Mouse (Mus musculus) ovary, adult 18-20 months (tissue): ENCODE results near the gene Vtcn1.

Experiments
- DNase-seq: peaks from one replicate; pipeline ENCODE4 v3.0.0; 2022; ENCODE audit warnings: low spot score, mixed read lengths

Gene Vtcn1

DNA sequence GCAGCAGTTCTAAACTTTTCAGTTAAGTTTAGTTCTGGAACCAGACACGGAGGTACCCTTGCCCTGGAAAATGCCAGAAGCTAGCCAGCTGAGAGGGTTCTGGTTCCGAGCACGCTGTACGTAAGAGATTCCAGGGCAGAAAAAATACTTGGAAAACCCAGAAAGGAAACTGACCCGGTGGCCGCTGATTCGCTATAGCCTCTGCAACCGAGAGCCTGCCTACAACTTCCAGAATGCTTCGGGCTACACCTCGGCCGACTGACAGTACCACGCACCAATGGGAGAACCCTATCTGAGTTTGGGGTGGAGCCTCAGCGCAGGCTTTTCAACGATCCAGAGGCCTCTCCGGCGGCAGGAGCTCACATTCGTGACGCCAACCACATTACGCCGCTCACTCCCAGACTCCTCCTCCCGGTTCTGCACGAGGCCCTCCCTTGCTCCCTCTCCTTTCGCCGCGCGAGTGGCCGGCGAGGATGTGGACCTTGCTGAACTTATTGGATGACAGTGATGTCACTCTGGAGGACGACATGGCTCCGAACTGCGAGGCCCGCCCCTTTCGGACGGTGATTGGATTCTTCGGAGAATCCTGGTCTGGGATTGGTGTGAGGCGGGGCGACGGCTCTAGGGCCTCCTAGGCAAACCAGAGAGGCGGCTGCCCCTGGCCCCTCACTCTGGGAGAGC lies 96.7 kb downstream of the Vtcn1 start, which contains the start of gene Trim45:
TSS of gene Trim45 (plus strand) at position 378 of the 681 bp plus-strand sequence.
- DNase-seq = peak; percentile 100

GRCm38 (mm10) chr3:100922506-100923375 lies 97.5 kb downstream of the Vtcn1 start:
- DNase-seq = no peak

- DNase-seq = no peak
Measured at GRCm38 (mm10) chr3:100924065-100924732, 98.9 kb downstream of the Vtcn1 start.

- DNase-seq = no peak
Measured at GRCm38 (mm10) chr3:100925176-100925575, 99.9 kb downstream of the Vtcn1 start.

DNA sequence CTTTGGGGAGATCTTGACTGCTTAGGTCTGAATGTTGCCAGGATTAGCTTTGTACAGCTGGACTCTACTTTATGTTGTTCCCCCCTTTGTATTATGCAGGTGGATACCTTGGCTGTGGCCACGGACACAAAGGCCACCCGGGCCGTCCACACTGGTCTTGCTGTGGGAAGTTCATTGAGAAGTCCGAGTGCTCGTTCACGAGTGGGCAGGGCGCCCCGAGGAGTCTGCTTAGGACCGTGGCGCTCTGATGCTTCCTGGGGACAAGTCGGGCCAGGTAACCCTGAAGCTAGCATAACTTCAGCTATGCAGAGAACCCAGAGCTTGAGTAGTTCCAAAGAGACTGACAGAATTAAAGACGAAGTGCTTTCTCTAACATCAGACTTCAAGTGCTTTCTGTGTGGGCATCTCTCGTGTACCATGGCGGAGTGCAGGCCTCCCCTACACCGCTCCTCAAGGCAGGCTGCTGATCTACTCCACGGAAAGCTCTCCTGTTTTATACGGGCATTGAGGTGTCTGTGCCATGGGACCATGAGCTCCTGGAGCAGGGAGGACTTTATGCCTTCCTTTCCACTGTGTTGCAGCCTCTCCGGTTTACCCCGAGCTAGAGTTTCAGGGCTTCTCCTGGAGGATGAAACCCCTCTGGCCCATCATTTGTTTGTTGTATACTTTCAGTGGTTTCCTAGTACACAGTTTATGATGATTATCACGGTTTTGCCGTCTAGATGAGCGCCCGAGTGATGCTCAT lies 106.2 kb downstream of the Vtcn1 start:
- no peak for DNase-seq

GRCm38 (mm10) chr3:100932077-100932944 lies 107.1 kb downstream of the Vtcn1 start:
- no peak for DNase-seq

DNA sequence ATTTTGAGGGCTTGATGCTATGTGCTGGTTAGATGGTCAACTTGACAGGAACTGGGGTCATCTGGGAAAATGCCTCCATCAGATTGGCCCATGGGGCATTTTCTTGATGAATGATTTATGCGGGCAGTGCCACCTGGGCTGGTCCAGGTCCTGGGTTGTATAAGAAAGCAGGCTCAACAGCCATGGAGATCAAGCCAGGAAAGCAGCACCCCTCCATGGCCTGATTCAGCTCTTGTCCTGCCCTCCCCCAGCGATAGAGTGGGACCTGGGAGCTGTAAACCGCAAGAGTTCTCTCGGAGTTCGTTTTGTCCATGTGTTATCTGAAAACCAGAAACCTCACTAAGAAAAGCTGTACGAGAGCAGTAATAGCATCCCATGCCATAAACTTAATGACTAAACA lies 110.3 kb downstream of the Vtcn1 start:
- no peak for DNase-seq

DNA sequence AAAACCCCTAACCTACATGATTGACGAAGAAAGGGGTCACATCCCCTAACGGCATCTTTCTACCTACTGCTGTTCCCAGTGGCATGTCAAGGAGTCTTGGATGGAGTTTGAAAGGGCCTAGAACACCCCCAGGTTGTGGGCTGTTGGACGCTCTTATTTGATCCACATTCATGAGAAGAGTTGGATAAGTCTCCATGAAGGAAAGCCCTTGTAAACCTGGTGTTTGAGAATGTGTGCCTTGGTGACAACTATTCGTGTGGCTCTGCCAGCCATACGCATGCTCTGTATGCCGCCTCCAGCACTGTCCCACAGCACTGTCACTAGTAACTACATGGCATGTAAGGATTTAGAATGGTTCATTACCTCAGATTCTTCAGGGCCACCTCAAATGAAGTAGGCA lies 110.9 kb downstream of the Vtcn1 start:
- DNase-seq = no peak

DNA sequence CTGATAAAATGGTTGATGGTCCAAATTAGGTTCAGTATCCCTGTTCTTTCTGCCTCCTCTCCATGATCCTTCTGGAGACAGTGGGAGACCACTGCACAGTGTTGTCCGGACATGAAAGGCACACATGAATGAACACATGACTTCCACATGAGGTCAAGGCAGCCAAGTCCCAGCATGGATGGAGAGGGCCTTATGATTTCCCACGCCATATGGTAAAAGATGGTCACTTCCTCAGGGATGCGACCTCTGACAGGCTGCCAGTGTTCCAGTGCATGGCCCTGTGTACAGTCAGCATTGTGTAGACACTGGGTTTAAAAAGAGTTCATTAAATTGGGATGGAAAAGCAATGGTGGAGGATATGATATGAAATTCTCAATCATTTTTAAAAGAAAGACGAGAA lies 113.0 kb downstream of the Vtcn1 start:
- no peak for DNase-seq

- no peak for DNase-seq
Measured at GRCm38 (mm10) chr3:100940496-100941037, 115.3 kb downstream of the Vtcn1 start.
